Mouse (Mus musculus): ENCODE measurements around the gene Cald1. TPM values are rescaled to one million over a fixed set of nuclear protein-coding genes. Genes with fewer than 3 reads are reported as not detected.

The Cald1 gene
- polyA plus RNA-seq, 1 experiment from 2014 or later, result 401 TPM

DNA sequence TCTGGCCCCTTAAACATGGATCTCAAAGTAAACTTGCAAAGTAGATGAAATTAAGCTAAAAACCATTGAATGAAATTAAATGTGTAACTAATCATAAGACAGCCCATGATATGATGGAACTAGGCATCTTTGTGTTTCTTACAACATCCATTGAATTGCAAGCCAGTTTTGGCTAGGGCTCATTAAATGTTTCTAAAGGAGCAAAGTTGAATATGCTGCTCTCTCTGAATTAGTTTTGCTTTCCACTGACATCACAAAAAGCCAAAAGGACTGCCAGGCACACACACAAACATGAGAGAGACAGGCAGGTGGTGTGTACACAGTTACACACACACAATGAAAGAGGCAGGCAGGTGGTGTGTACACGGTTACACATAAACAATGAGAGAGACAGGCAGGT lies 127.4 kb downstream of the Cald1 start:
- H3K4me2 ChIP-seq, result no peak overlapping the region
- H3K27ac ChIP-seq, result no peak overlapping the region
- no peak for ATAC-seq (ENCODE audit: insufficient read depth, low FRiP score, low read depth)
- WGBS, result 38% methylated on average over 1 of the region's 1 CpGs
- H3K9ac ChIP-seq, result no peak overlapping the region
- H3K4me1 ChIP-seq, result peaks cover 5% of the 10 kb centered on the region; the same call in 1 of the 2 replicates
- no peaks in the 10 kb centered on the region for H3K9me3 ChIP-seq
- no peaks in the 10 kb centered on the region for H3K36me3 ChIP-seq
- no peaks in the 10 kb centered on the region for H3K27me3 ChIP-seq (replicated peaks)
- no peak overlapping the region for H3K4me3 ChIP-seq (replicated peaks)

DNA sequence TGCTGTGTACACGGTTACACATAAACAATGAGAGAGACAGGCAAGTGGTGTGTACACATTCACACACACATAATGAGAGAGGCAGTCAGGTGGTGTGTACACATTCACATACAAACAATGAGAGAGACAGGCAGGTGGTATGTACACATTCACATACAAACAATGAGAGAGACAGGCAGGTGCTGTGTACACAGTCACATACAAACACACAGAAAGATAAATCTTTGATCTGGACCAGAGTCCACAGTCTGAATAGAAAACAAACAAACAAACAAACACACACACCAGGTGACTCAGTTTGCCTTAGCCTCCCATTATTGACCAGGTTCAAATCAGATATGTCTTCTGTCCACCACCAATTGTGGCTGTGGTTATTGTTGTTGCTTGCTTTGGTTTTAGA lies 127.8 kb downstream of the Cald1 start:
- Histone ChIP-seq H3K36me3 (no peaks in the 10 kb centered on the region), H3K4me3 (replicated peaks) (no peak overlapping the region), H3K4me1 (peaks cover 5% of the 10 kb centered on the region; the same call in 1 of the 2 replicates), H3K9ac (no peak overlapping the region), H3K9me3 (no peaks in the 10 kb centered on the region), H3K27ac (no peak overlapping the region), H3K4me2 (no peak overlapping the region), H3K27me3 (replicated peaks) (no peaks in the 10 kb centered on the region)
- 31% methylated on average over 1 of the region's 1 CpGs for WGBS
- no peak for ATAC-seq (ENCODE audit: insufficient read depth, low FRiP score, low read depth)

DNA sequence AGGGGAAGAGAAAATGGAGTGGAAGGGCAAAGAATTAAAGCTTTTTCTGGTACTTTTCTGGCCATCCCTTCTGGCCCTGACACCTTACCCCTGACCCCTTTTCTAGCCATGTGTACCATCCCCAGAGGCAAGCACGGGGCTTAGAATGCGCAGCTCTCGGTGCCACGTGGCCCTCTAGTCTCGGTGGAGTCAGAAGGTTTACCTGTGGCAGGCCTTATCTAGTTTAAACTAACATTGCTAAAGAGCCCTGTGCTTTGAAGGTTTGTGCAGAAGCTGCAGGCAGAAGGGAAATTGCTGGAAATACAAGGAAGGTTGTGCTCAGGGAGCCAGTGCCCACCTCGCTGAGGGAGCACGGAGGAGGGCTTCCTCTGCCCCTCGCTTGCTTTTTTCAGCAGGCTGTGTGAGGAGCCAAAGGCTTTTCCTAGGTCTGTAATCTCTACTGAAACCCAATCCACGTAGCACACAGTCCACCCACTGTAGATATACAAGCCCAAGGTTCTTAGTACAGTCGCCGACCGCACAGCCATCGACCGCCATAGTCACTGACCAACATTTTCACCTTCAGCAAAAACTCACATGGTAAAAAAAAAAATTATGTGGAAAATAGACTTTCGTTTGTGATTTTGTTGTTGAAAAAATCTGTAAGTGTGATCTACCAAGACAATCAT lies 129.2 kb downstream of the Cald1 start:
- no peak overlapping the region for H3K4me2 ChIP-seq
- H3K4me3 ChIP-seq (replicated peaks), result no peak overlapping the region
- no peak overlapping the region for H3K27ac ChIP-seq
- no peaks in the 10 kb centered on the region for H3K9me3 ChIP-seq
- H3K9ac ChIP-seq, result no peak overlapping the region
- no peaks in the 10 kb centered on the region for H3K27me3 ChIP-seq (replicated peaks)
- WGBS, result 67% methylated on average over 15 of the region's 15 CpGs
- H3K4me1 ChIP-seq, result peaks cover 3% of the 10 kb centered on the region; the same call in 1 of the 2 replicates
- H3K36me3 ChIP-seq, result no peaks in the 10 kb centered on the region
- ATAC-seq (ENCODE audit: insufficient read depth, low FRiP score, low read depth), result peak; percentile 66

DNA sequence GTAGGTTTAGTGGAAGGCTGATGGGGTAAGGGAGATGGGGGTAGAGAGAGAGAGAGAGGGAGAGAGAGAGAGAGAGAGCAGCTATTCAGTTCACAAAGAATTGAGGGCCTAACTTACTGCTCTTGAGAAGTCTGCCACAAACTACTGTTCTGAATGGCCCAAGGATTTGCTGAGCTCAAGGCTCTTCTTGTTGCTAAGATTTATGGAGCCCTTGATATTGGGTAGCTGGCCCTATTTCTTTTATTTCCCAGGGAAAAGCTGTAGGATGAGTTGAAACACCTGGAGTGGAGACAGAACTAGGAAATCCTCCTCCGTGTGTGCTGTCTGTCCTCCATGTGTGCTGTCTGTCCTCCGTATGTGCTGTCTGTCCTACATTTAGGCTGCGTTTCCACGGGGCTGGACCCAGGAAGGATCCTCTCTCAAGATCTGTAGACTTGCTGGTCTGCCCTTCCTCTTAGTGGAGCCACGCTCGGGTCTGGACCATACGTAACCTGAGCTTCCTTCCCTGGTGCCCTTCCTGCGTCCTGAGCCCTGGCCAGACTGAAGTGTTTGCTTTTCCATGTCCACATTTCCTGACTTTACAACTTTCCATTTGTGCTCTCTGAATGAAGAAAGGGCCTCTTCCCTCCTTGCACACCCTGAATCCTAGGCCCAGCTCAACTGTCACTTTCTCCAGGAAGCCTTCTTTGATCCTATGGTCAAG lies 131.3 kb downstream of the Cald1 start:
- ATAC-seq (ENCODE audit: insufficient read depth, low FRiP score, low read depth), result no peak
- Histone ChIP-seq H3K27ac (peak overlapping the region; percentile 53; the same call in 1 of the 2 replicates), H3K9ac (no peak overlapping the region), H3K27me3 (replicated peaks) (no peaks in the 10 kb centered on the region), H3K36me3 (no peaks in the 10 kb centered on the region), H3K4me2 (no peak overlapping the region), H3K4me1 (peaks cover 3% of the 10 kb centered on the region; the same call in 1 of the 2 replicates), H3K4me3 (replicated peaks) (no peak overlapping the region), H3K9me3 (no peaks in the 10 kb centered on the region)
- 51% methylated on average over 8 of the region's 8 CpGs for WGBS

DNA sequence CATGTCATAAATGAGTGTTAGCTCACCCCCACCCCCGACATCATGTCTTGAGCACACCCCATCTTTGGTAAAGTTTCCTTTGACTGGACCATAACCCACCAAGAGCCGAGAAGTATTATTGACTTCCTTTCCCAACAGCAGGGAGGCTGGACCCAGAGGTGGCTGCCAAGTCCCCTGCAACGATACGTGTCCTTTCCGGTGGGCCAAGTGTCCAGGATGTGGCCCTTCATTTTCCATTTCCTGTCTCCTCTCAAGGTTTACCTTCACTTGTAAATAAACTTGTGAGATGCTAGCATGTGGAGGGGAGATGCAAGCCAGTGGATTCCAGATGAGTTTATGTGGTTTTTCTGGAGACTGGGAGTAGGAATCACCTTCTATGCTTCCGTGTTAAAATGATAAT lies 132.7 kb downstream of the Cald1 start:
- H3K9me3 ChIP-seq, result no peaks in the 10 kb centered on the region
- no peak overlapping the region for H3K9ac ChIP-seq
- WGBS, result 66% methylated on average over 6 of the region's 6 CpGs
- no peak overlapping the region for H3K4me2 ChIP-seq
- no peak overlapping the region for H3K27ac ChIP-seq
- H3K4me3 ChIP-seq (replicated peaks), result no peak overlapping the region
- no peak for ATAC-seq (ENCODE audit: insufficient read depth, low FRiP score, low read depth)
- no peaks in the 10 kb centered on the region for H3K27me3 ChIP-seq (replicated peaks)
- peaks cover 3% of the 10 kb centered on the region; the same call in 1 of the 2 replicates for H3K4me1 ChIP-seq
- no peaks in the 10 kb centered on the region for H3K36me3 ChIP-seq

DNA sequence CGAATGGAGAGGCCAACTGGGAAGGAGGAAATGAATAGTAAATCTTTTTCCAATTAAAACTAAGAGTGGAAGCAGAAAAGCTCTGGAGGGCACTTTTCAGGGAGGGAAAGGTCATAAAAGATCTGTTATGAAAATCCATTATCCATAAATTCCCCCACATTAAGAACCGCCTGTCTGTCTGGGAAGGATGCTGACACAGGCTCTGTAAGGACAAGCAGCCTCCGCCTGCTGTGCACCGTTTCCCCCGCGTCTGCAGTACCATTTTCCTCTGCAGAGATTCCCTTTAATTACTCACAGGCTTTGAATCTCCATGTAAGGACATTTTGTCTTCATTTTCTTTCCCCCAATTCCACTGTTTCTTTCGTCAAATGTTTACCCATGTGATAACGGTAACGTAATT lies 133.2 kb downstream of the Cald1 start:
- H3K9me3 ChIP-seq, result no peaks in the 10 kb centered on the region
- no peaks in the 10 kb centered on the region for H3K27me3 ChIP-seq (replicated peaks)
- no peak overlapping the region for H3K4me2 ChIP-seq
- no peak overlapping the region for H3K27ac ChIP-seq
- peaks cover 3% of the 10 kb centered on the region; the same call in 1 of the 2 replicates for H3K4me1 ChIP-seq
- no peaks in the 10 kb centered on the region for H3K36me3 ChIP-seq
- ATAC-seq (ENCODE audit: insufficient read depth, low FRiP score, low read depth), result no peak
- 61% methylated on average over 9 of the region's 9 CpGs for WGBS
- H3K9ac ChIP-seq, result no peak overlapping the region
- no peak overlapping the region for H3K4me3 ChIP-seq (replicated peaks)

DNA sequence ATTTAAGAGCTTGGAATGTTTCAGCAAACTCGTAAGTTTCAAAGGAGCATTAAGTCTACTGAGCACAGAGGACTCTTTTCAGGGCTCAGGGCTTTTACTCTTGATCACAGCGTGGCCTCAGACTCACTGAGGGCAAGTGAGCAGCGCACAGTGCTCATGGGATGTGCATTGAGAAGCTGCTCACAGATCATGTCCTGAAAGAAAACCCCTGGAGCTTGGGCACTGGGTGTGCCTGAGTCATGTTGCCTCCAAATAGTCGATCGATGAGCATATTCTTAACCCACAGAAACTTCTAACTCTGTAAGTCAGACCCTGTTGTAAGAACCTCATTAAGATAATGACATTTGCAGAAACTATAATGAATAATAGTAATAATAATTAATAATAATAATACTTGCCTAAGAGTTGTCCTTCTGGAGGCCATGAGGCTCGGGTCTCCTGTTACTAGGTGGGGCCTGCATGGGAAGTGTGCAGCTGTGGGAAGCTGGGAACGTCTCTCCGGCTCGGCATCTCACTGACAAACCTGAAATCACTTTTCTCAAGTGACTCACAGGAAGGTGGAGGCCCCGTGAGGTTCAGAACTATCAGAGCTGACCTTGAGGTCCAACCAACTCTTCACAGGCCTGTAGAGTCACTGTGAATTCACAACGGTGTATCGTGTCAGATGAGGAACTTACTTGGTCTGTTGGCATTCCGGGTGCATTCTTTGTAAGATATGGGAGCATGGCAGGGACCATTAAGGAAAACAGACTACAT lies 136.8 kb downstream of the Cald1 start:
- Histone ChIP-seq H3K27me3 (replicated peaks) (no peaks in the 10 kb centered on the region), H3K9me3 (no peaks in the 10 kb centered on the region), H3K9ac (no peak overlapping the region), H3K4me1 (no peaks in the 10 kb centered on the region; the same call in 1 of the 2 replicates), H3K4me3 (replicated peaks) (no peak overlapping the region), H3K27ac (no peak overlapping the region), H3K4me2 (no peak overlapping the region), H3K36me3 (no peaks in the 10 kb centered on the region)
- ATAC-seq (ENCODE audit: insufficient read depth, low FRiP score, low read depth), result no peak
- 74% methylated on average over 13 of the region's 13 CpGs for WGBS

DNA sequence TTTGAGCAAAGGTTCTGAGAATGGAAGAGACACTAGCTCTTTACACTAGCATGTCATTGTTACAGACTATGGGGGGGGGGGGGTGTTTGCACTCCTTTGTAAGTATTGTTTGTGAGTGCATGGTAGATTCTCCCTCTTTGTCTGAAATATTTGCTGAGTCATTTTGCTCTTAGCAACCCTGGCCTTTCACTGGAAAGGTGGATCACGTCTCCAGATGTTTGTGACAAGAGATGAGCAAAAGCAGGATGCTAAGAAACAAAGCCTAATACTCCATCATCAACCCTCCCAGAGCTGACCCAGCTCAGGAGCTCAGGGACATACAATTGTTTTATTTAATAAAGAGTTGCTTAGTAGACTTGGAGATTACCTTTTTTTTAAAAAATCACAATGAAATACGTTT lies 138.6 kb downstream of the Cald1 start:
- H3K4me2 ChIP-seq, result no peak overlapping the region
- peaks cover 4% of the 10 kb centered on the region for H3K36me3 ChIP-seq
- H3K4me1 ChIP-seq, result no peaks in the 10 kb centered on the region
- H3K9me3 ChIP-seq, result no peaks in the 10 kb centered on the region
- WGBS, result 61% methylated on average over 2 of the region's 2 CpGs
- H3K4me3 ChIP-seq (replicated peaks), result no peak overlapping the region
- no peak for ATAC-seq (ENCODE audit: insufficient read depth, low FRiP score, low read depth)
- no peaks in the 10 kb centered on the region for H3K27me3 ChIP-seq (replicated peaks)
- no peak overlapping the region for H3K27ac ChIP-seq
- H3K9ac ChIP-seq, result no peak overlapping the region

DNA sequence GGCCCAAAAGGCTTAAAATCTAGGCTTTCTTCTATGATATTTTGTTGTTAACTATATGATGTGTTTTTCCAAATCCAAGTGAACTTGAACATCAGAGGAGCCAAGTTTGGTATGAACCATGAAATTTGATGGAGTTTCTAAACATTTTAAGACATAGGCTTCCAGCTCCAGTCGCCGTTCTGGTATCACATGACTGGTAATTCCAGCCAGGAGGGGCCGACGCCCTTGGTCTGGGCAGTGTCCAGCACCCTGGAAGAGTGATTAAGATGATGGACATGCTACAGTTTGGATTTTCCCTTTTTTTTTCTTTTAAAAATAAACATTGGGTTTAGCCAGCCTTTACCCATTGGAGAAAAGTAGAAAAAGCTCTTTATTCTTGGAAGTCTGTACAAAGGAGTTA lies 145.6 kb downstream of the Cald1 start:
- no peak overlapping the region for H3K27ac ChIP-seq
- H3K4me1 ChIP-seq, result no peaks in the 10 kb centered on the region
- WGBS, result 53% methylated on average over 4 of the region's 4 CpGs
- no peak overlapping the region for H3K4me2 ChIP-seq
- H3K27me3 ChIP-seq (replicated peaks), result no peaks in the 10 kb centered on the region
- H3K9ac ChIP-seq, result no peak overlapping the region
- no peak overlapping the region for H3K4me3 ChIP-seq (replicated peaks)
- peaks cover 11% of the 10 kb centered on the region for H3K36me3 ChIP-seq
- no peaks in the 10 kb centered on the region for H3K9me3 ChIP-seq
- ATAC-seq (ENCODE audit: insufficient read depth, low FRiP score, low read depth), result no peak

DNA sequence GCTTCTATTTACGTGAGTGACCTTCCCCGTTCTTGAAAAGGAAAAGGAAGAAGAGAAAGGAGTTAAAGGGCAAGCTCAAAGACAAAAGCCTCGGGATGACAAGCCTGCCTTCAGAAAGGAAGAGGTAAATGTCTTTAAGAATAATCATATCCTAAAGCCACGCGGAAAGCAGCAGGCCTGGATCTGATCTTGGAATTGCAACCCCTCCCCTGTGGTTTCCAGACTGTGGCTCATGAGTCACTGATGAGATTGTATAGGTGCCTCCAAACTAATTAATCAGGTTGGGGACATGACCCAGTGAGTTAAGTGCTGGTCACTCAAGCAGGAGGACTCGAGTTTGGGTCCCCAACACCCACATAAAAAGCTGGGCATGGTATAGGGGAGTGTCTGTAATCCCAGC lies 149.5 kb downstream of the Cald1 start:
- ATAC-seq (ENCODE audit: insufficient read depth, low FRiP score, low read depth), result no peak
- no peak overlapping the region for H3K9ac ChIP-seq
- no peak overlapping the region for H3K4me2 ChIP-seq
- H3K27ac ChIP-seq, result no peak overlapping the region
- H3K4me3 ChIP-seq (replicated peaks), result no peak overlapping the region
- WGBS, result 73% methylated on average over 6 of the region's 6 CpGs
- peaks cover 3% of the 10 kb centered on the region; the same call in 1 of the 2 replicates for H3K4me1 ChIP-seq
- H3K36me3 ChIP-seq, result peaks cover 7% of the 10 kb centered on the region; the same call in 1 of the 2 replicates
- no peaks in the 10 kb centered on the region for H3K27me3 ChIP-seq (replicated peaks)
- H3K9me3 ChIP-seq, result no peaks in the 10 kb centered on the region

DNA sequence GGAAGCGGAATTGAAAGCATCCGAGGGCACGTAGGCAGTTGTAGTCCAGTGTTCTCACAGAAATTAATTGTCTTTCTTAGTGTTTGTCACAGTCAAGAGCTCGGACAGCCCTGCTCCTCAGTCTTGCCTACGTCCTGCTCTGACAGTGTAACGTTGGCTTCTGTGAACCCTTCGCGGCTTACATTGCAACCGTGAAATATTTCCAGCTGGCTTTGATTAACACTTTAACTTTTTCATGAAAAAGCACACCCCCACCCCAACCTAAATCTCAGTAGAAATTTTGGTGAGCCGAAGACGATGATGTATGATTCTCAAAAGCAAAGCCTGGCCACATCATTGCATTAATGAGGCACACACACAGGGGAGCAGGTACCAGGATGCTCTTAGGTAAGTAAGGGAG lies 150.3 kb downstream of the Cald1 start:
- H3K36me3 ChIP-seq, result peaks cover 7% of the 10 kb centered on the region; the same call in 1 of the 2 replicates
- WGBS, result 85% methylated on average over 11 of the region's 11 CpGs

DNA sequence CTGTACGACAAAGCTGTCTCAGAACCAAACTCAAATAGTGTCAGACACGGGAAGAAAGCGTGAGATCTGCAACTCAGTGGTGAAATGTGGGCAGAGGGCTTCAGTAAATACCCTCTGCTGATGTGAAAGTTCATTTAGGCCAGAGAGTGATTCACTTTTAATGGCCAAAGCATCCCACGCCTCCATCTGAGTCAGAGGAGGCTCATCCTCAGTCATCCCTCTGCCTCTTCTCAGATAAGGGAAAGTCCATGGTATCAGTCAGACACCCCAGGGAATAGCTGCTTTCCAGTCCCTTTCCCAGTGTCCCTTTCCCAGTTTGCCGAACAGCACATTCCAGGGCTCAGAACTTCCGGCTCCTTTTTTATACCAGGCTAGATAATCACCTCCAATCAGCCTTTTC lies 151.2 kb downstream of the Cald1 start:
- Histone ChIP-seq H3K4me1 (peaks cover 3% of the 10 kb centered on the region; the same call in 1 of the 2 replicates), H3K9ac (no peak overlapping the region), H3K27ac (no peak overlapping the region), H3K27me3 (replicated peaks) (no peaks in the 10 kb centered on the region), H3K4me2 (no peak overlapping the region), H3K4me3 (replicated peaks) (no peak overlapping the region), H3K9me3 (no peaks in the 10 kb centered on the region), H3K36me3 (peaks cover 7% of the 10 kb centered on the region; the same call in 1 of the 2 replicates)
- WGBS, result 72% methylated on average over 6 of the region's 6 CpGs
- ATAC-seq (ENCODE audit: insufficient read depth, low FRiP score, low read depth), result no peak

More for the DNA sequence above, 150.3 kb downstream of the Cald1 start:
- Histone ChIP-seq H3K4me1 (peaks cover 3% of the 10 kb centered on the region; the same call in 1 of the 2 replicates), H3K9me3 (no peaks in the 10 kb centered on the region), H3K9ac (no peak overlapping the region), H3K4me2 (no peak overlapping the region), H3K27ac (no peak overlapping the region), H3K27me3 (replicated peaks) (no peaks in the 10 kb centered on the region), H3K4me3 (replicated peaks) (no peak overlapping the region)
- ATAC-seq (ENCODE audit: insufficient read depth, low FRiP score, low read depth), result no peak
